Mouse (Mus musculus): ENCODE results near the gene Ovgp1.
"Not testable (repeated sequence)": the region's sequence is repeated elsewhere in the genome, so short reads cannot be mapped to it uniquely, and the experiment has no call there.

The Ovgp1 gene

DNA sequence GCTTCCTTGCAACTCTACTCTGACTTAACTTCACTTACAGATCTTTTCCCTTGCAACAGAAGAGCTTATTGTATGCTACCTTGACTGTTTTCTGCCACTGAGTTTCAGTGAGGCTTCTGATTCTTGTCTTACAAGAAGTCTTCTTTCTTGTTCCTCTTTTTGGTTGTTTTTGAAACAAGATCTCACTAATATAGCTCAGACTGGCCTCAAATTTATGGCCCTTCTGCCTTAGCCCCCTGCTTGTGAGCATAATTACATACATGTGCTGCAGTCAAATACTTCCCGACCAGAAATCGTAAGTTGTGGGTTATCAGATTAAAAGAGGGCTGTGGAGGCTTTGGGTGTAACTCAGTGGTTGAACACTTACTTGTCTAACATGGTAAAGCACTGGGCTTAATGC, 21.2 kb downstream of the Ovgp1 start:
- no peak for DNase-seq

DNA sequence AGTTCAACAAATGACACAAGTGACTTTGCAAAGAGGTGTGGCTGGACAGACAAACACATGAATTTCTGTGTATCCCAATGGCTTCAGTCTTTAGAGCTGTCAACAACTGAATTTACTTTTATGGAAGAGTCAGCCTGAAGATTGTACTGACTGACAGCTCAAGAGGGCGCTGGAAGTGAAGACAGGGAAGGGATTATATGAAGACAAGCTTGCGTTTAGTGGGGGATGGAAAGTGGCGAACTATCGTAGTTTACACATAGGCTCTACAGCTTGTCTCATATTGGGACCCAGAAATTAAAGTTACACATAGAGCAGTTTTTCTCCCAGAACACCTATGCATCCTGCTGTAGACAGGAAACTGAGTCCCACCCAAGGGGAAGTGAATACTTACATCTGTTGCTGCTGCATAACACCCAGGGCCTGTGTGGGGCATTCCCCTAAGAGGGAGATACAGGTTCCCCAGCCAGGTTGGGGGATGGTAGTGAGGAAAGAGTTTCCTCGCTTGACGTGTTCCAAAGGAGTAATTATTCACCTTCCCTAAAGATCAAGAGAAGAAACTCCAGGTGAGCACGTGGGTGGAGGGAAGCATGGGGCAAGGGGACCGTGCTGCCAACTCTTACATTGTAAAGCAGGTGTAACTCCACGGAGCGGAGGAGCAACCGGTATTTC, 27.3 kb downstream of the Ovgp1 start:
- DNase-seq, result no peak

DNA sequence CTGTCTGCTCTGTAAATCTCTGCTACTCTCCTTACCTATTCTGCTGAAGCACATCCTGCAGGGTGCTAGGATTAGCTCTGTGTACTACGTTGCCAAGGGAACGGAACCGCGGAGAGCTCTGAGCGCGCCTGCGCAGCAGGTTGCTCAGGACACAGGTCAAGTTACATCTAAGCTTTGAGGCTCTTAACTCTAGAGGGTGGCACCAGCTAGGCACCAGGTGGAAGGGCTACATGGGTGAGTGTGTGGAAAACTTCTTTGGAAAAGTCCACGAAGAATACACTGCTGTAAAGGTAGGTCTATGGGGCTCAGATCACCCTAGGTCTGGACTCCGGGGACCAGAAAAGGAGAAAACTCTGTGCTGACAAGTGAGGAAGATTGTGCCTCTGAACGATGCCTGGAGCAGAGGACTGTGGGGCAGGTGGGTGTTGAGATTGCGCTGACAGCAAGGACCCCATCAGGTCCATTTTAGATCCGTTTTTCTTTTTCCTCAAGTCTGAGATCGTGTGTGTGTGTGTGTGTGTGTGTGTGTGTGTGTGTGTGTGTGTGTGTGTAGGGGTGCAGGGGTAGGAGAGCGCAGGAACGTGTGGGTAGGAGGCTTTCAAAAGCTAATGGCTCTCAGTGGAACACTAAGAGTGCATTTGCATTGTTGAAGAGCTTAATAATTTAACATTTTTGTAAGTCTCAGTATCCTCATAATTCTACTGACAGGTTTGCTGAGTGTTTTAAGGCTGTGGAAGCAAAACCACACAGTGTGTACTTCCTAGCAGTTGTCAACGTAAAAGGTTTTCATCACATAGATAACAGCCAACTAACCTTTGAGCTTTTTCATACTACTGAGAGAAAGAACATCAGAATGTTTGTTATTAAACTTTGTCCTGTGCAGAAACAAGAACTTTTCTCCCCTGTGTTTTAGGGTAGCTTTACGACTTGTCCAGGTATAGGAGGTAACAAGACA, 28.2 kb downstream of the Ovgp1 start:
- DNase-seq, result peak; percentile 34 to 66

DNA sequence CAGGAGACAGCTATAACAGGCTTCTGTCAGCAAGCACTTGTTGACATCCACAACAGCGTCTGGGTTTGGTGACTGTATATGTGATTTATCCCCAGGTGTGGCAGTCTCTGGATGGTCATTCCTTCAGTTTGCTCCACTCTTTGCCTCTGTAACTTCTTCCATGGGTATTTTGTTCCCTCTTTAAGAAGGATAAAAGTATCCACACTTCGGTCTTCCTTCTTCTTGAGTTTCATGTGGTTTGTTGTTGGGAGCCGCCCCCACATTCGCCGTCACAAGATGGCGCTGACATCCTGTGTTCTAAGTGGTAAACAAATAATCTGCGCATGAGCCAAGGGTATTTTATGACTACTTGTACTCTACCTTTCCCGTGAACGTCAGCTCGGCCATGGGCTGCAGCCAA, 29.8 kb downstream of the Ovgp1 start:
- DNase-seq, result not testable (repeated sequence)

DNA sequence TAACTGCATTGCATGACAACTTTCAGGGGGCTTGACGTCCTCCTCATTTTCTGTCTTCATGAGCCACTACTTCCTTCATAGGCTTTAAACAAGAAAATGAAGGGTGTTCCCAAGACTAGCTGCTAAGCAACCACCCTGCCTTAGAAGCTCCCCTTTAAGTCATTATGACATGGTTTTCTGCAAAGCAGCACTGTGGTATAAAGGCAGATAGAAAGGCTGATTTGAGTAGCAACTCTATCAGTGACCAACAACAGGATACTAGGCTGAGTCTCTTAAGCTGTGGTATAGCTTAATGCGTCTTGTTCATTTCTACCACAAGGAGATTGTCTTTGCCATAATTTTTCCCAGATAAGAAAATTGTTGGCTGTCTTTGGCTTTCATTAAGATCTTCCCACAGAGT, 41.0 kb downstream of the Ovgp1 start, which contains the start of gene Pifo:
Pifo (minus strand) TSS at position 101 of the 400 bp plus-strand sequence.
- no peak for DNase-seq

DNA sequence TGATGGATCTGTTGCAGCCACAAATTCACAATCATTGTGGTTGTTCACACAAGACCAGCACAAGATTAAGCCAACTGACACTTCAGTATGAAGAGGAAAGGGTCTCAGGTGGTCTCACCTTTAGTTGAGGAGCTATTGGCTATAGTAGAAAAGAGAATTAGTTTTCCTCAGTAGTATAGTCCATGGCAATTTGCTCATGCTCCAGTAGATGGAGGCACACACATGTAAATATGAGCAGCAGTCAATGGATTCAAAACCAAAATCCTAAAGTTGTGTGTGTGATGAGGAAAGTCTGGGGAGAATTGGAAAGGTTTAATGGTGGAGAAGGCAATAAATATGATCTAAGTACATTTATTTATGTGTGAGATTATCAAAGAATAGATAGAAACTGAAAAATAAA, 48.3 kb downstream of the Ovgp1 start:
- DNase-seq, result no peak

DNA sequence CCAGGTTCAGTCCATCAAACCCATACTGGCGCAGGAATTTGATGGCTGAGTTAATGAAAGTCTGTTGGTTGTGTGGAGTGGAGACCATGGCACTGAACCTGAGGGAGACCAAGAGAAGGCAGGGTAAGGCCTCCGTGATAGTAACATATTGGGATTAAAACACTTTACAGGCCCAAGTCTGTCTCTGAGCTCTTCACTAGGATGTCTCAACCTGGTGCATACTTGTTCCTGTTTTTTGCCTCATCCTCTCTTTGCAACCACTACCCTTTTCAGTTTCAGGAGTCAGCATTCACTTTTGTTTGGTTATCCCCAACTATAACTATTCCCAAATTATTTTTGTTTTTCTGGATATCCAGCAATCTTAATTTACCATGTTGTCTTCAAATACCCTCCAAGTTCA, 50.6 kb downstream of the Ovgp1 start:
- DNase-seq, result no peak

DNA sequence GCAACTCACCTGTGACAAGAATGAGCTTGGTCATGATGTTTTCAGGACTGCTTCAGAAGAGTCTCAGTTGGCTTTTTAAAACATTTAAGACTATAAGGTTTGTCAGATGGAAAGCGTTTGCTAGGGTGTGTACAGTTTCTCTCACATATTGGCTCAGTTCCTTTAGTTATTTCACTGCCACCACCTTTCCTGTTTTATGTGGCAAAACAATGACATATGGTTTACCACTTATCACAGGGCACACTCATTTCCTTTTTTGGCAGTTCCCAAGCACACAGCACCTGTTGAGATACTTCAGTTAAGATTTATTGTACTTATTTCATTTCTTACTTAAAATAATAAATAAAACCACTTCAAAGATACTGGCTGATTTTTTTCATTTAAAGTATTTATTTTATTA, 59.3 kb downstream of the Ovgp1 start, which contains the start of gene Chil5:
Chil5 (minus strand) TSS at position 34 of the 400 bp plus-strand sequence.
- no peak for DNase-seq
